Mouse (Mus musculus) E14TG2a.4 (cell line): ENCODE measurements around the gene Nkain1.

ENCODE experiments used
- H3K27me3 ChIP-seq: 2 replicates; pipeline ENCODE4 v1.6.1; 2014; ENCODE audit warnings: low read length, control low read depth; ENCODE audit not compliant: insufficient read depth
- H3K36me3 ChIP-seq: 2 replicates; pipeline ENCODE4 v1.6.1; 2014; ENCODE audit warnings: low read length, control low read depth; ENCODE audit not compliant: insufficient read depth
- H3K4me1 ChIP-seq: replicated peaks from 2 replicates; pipeline ENCODE4 v1.6.1; 2014; ENCODE audit warnings: low read depth, low read length, control low read depth
- H3K4me3 ChIP-seq: replicated peaks from 2 replicates; pipeline ENCODE4 v1.5.1; 2014; ENCODE audit warnings: mild to moderate bottlenecking, low read length
- H3K9me3 ChIP-seq: 2 replicates; pipeline ENCODE4 v1.6.1; 2014; ENCODE audit warnings: low read length, control low read depth
- CTCF ChIP-seq: conservative IDR thresholded peaks from 2 replicates; pipeline ENCODE4 v1.5.1; 2014; ENCODE audit warnings: low read length
- NANOG ChIP-seq: IDR thresholded peaks from 2 replicates; pipeline ENCODE4 v1.6.1; 2014; ENCODE audit warnings: borderline replicate concordance, low read length, mixed read lengths
- POU5F1 ChIP-seq: IDR thresholded peaks from 2 replicates; pipeline ENCODE4 v1.6.1; 2014; ENCODE audit warnings: low read length, borderline replicate concordance

The Nkain1 gene

GRCm38 (mm10) chr4:130574048-130574413 is at the start of gene Nkain1:
TSS of gene Nkain1 (minus strand) at chr4:130574173.
- TF ChIP-seq POU5F1 (no peak), CTCF (no peak)
- Histone ChIP-seq H3K4me1 (peaks cover 48% of the 10 kb centered on the region), H3K4me3 (peak within 1 kb of the TSS; percentile 90), H3K36me3 (no peaks in the 10 kb centered on the region), H3K9me3 (no peaks in the 10 kb centered on the region), H3K27me3 (peaks cover 53% of the 10 kb centered on the region)

- TF ChIP-seq CTCF, result no peak
- TF ChIP-seq POU5F1, result no peak
- Histone ChIP-seq H3K36me3 (no peaks in the 10 kb centered on the region), H3K4me1 (peaks cover 24% of the 10 kb centered on the region), H3K27me3 (peaks cover 28% of the 10 kb centered on the region), H3K4me3 (no peak overlapping the region), H3K9me3 (no peaks in the 10 kb centered on the region)
Observed at GRCm38 (mm10) chr4:130578734-130579274, 4.8 kb upstream of the Nkain1 start.

- TF ChIP-seq POU5F1 (no peak), CTCF (no peak), NANOG (no peak)
- Histone ChIP-seq H3K36me3 (no peaks in the 10 kb centered on the region), H3K4me1 (peaks cover 36% of the 10 kb centered on the region), H3K27me3 (peaks cover 41% of the 10 kb centered on the region), H3K4me3 (no peak overlapping the region), H3K9me3 (no peaks in the 10 kb centered on the region)
Observed at GRCm38 (mm10) chr4:130577081-130577480, 3.1 kb upstream of the Nkain1 start.

- Histone ChIP-seq H3K9me3 (no peaks in the 10 kb centered on the region), H3K4me3 (no peak overlapping the region), H3K27me3 (peaks cover 43% of the 10 kb centered on the region), H3K4me1 (peaks cover 36% of the 10 kb centered on the region), H3K36me3 (no peaks in the 10 kb centered on the region)
- no peak for TF ChIP-seq POU5F1
- no peak for TF ChIP-seq CTCF
- TF ChIP-seq NANOG, result no peak
Observed at GRCm38 (mm10) chr4:130576247-130576931, 2.4 kb upstream of the Nkain1 start.

- Histone ChIP-seq H3K27me3 (peaks cover 43% of the 10 kb centered on the region), H3K36me3 (no peaks in the 10 kb centered on the region), H3K4me3 (no peak overlapping the region), H3K9me3 (no peaks in the 10 kb centered on the region), H3K4me1 (peaks cover 43% of the 10 kb centered on the region)
- TF ChIP-seq CTCF (no peak), POU5F1 (no peak), NANOG (no peak)
Observed at GRCm38 (mm10) chr4:130575533-130575932, 1.6 kb upstream of the Nkain1 start.

GRCm38 (mm10) chr4:130574861-130575460 is 988 bp upstream of the Nkain1 start:
- H3K9me3 ChIP-seq, result no peaks in the 10 kb centered on the region
- no peaks in the 10 kb centered on the region for H3K36me3 ChIP-seq
- H3K27me3 ChIP-seq, result peaks cover 48% of the 10 kb centered on the region
- peaks cover 43% of the 10 kb centered on the region for H3K4me1 ChIP-seq
- H3K4me3 ChIP-seq, result no peak overlapping the region
- TF ChIP-seq CTCF (no peak), NANOG (no peak), POU5F1 (no peak)

- H3K36me3 ChIP-seq, result no peaks in the 10 kb centered on the region
- H3K27me3 ChIP-seq, result peaks cover 56% of the 10 kb centered on the region
- H3K4me1 ChIP-seq, result peaks cover 50% of the 10 kb centered on the region
- no peak for TF ChIP-seq POU5F1
- TF ChIP-seq CTCF, result no peak
- TF ChIP-seq NANOG, result no peak
- H3K9me3 ChIP-seq, result no peaks in the 10 kb centered on the region
- peak overlapping the region; percentile 90 for H3K4me3 ChIP-seq
Observed at GRCm38 (mm10) chr4:130573351-130574047, 474 bp downstream of the Nkain1 start.

- peak overlapping the region; percentile 90 for H3K4me3 ChIP-seq
- TF ChIP-seq NANOG (no peak), POU5F1 (no peak), CTCF (no peak)
Observed at GRCm38 (mm10) chr4:130573012-130573350, 992 bp downstream of the Nkain1 start.

More at GRCm38 (mm10) chr4:130573012-130573350, 992 bp downstream of the Nkain1 start:
- Histone ChIP-seq H3K9me3 (no peaks in the 10 kb centered on the region), H3K36me3 (no peaks in the 10 kb centered on the region), H3K4me1 (peaks cover 54% of the 10 kb centered on the region), H3K27me3 (peaks cover 60% of the 10 kb centered on the region)
